Mouse (Mus musculus) intestine, embryonic 14.5 days (tissue): ENCODE data around the gene Lrrc7. TPM values are rescaled to one million over a fixed set of nuclear protein-coding genes. Genes with fewer than 3 reads are reported as not detected.

Experiments used
- ATAC-seq: fragments of 200-750 bp; cut with Nextera tagmentation; replicated peaks from 2 replicates; pipeline ENCODE4 v1.8.0; 2017; ENCODE audit warnings: low read depth, moderate number of reproducible peaks, moderate TSS enrichment, moderate library complexity; ENCODE audit not compliant: low FRiP score, low TSS enrichment
- DNase-seq: peaks from one replicate; pipeline ENCODE4 v3.0.0-alpha.2; 2018; ENCODE audit warnings: low spot score
- H3K27ac ChIP-seq: fragments of 300-500 bp; sonication (generic); 2 replicates; pipeline ENCODE4 v1.5.1; 2014; ENCODE audit warnings: low read depth, mild to moderate bottlenecking, control low read depth
- H3K27me3 ChIP-seq: fragments of 300-500 bp; sonication (generic); replicated peaks from 2 replicates; pipeline ENCODE4 v1.6.1; 2014; ENCODE audit warnings: low read length, control low read depth; ENCODE audit not compliant: control insufficient read depth, insufficient read depth
- H3K36me3 ChIP-seq: fragments of 300-500 bp; sonication (generic); 2 replicates; pipeline ENCODE4 v1.6.1; 2014; ENCODE audit warnings: low read length, control low read depth; ENCODE audit not compliant: control insufficient read depth, insufficient read depth
- H3K4me1 ChIP-seq: fragments of 300-500 bp; sonication (generic); replicated peaks from 2 replicates; pipeline ENCODE4 v1.6.1; 2014; ENCODE audit warnings: low read length, control low read depth, mixed read lengths; ENCODE audit not compliant: control insufficient read depth, insufficient read depth
- H3K4me2 ChIP-seq: fragments of 300-500 bp; sonication (generic); 2 replicates; pipeline ENCODE4 v1.6.1; 2014; ENCODE audit warnings: low read length
- H3K4me3 ChIP-seq: fragments of 300-500 bp; sonication (generic); 2 replicates; pipeline ENCODE4 v1.5.1; 2014; ENCODE audit warnings: low read depth, low read length, control low read depth, mixed read lengths
- H3K9ac ChIP-seq: fragments of 300-500 bp; sonication (generic); 2 replicates; pipeline ENCODE4 v1.6.1; 2014; ENCODE audit warnings: mild to moderate bottlenecking, low read length
- H3K9me3 ChIP-seq: fragments of 300-500 bp; sonication (generic); 2 replicates; pipeline ENCODE4 v1.6.1; 2016; ENCODE audit warnings: low read length, control low read depth; ENCODE audit not compliant: control insufficient read depth
- WGBS: fragments of 180-500 bp; shearing (Covaris S2); extraction: QIAGEN DNeasy Blood & Tissue Kit; methylation state at CpG from one replicate; pipeline ENCODE4 v1.1.7; 2014; 5-methylcytosine and 5-hydroxymethylcytosine counted together
- polyA plus RNA-seq: library from polyadenylated mRNA; unstranded; fragments of >200 nt; fragmentation: Nextera tagmentation; extraction: Ambion mirVana; gene quantifications from 2 replicates; pipeline ENCODE4 v1.2.1, GENCODE M21; 2014

Gene Lrrc7
- polyA plus RNA-seq, 1 experiment from 2014 or later, result 3.3 TPM

GRCm38 (mm10) chr3:158067916-158068315 lies 494.1 kb downstream of the Lrrc7 start:
- no peak for DNase-seq
- no peak overlapping the region for H3K4me2 ChIP-seq
- WGBS, result 54% methylated on average over 7 of the region's 7 CpGs

GRCm38 (mm10) chr3:158065256-158065655 lies 496.8 kb downstream of the Lrrc7 start:
- Histone ChIP-seq H3K9ac (no peak overlapping the region), H3K4me2 (no peak overlapping the region), H3K27me3 (no peaks in the 10 kb centered on the region), H3K9me3 (no peaks in the 10 kb centered on the region), H3K4me1 (no peaks in the 10 kb centered on the region), H3K4me3 (no peak overlapping the region), H3K27ac (no peak overlapping the region), H3K36me3 (peaks cover 32% of the 10 kb centered on the region)
- WGBS, result 92% methylated on average over 2 of the region's 2 CpGs
- no peak for ATAC-seq
- no peak for DNase-seq

More at GRCm38 (mm10) chr3:158067916-158068315, 494.1 kb downstream of the Lrrc7 start:
- H3K27me3 ChIP-seq, result no peaks in the 10 kb centered on the region
- peaks cover 27% of the 10 kb centered on the region for H3K36me3 ChIP-seq
- no peak overlapping the region for H3K4me3 ChIP-seq
- H3K4me1 ChIP-seq, result no peaks in the 10 kb centered on the region
- no peak overlapping the region for H3K27ac ChIP-seq
- H3K9me3 ChIP-seq, result no peaks in the 10 kb centered on the region
- no peak for ATAC-seq
- no peak overlapping the region for H3K9ac ChIP-seq

GRCm38 (mm10) chr3:158061811-158062523 lies 500.1 kb downstream of the Lrrc7 start:
- H3K4me3 ChIP-seq, result no peak overlapping the region
- DNase-seq (no peak), ATAC-seq (no peak)
- H3K4me2 ChIP-seq, result no peak overlapping the region
- H3K27ac ChIP-seq, result no peak overlapping the region
- H3K9me3 ChIP-seq, result no peaks in the 10 kb centered on the region
- WGBS, result 91% methylated on average over 5 of the region's 5 CpGs
- H3K9ac ChIP-seq, result no peak overlapping the region
- H3K36me3 ChIP-seq, result peaks cover 55% of the 10 kb centered on the region
- no peaks in the 10 kb centered on the region for H3K27me3 ChIP-seq
- H3K4me1 ChIP-seq, result no peaks in the 10 kb centered on the region

GRCm38 (mm10) chr3:158060621-158061291 lies 501.3 kb downstream of the Lrrc7 start:
- Histone ChIP-seq H3K36me3 (peaks cover 60% of the 10 kb centered on the region), H3K27ac (no peak overlapping the region), H3K4me3 (no peak overlapping the region), H3K9ac (no peak overlapping the region), H3K27me3 (no peaks in the 10 kb centered on the region), H3K4me1 (no peaks in the 10 kb centered on the region), H3K9me3 (no peaks in the 10 kb centered on the region), H3K4me2 (no peak overlapping the region)
- WGBS, result 86% methylated on average over 2 of the region's 2 CpGs
- DNase-seq, result no peak
- no peak for ATAC-seq

GRCm38 (mm10) chr3:158049508-158049907 lies 512.5 kb downstream of the Lrrc7 start:
- peaks cover 43% of the 10 kb centered on the region for H3K36me3 ChIP-seq
- H3K4me3 ChIP-seq, result no peak overlapping the region
- no peak overlapping the region for H3K4me2 ChIP-seq
- no peaks in the 10 kb centered on the region for H3K27me3 ChIP-seq
- no peaks in the 10 kb centered on the region for H3K9me3 ChIP-seq
- H3K9ac ChIP-seq, result no peak overlapping the region
- ATAC-seq (no peak), DNase-seq (no peak)
- no peaks in the 10 kb centered on the region for H3K4me1 ChIP-seq
- no peak overlapping the region for H3K27ac ChIP-seq
- 86% methylated on average over 2 of the region's 2 CpGs for WGBS

GRCm38 (mm10) chr3:158040755-158041154 lies 521.3 kb downstream of the Lrrc7 start:
- no peak for DNase-seq
- Histone ChIP-seq H3K4me3 (no peak overlapping the region), H3K27me3 (no peaks in the 10 kb centered on the region), H3K4me1 (0 out of 2 replicates have a peak, but pooled peaks cover 5% of the 10 kb centered on the region), H3K36me3 (no peaks in the 10 kb centered on the region), H3K4me2 (no peak overlapping the region), H3K9ac (no peak overlapping the region), H3K9me3 (no peaks in the 10 kb centered on the region), H3K27ac (no peak overlapping the region)
- WGBS, result 88% methylated on average over 2 of the region's 2 CpGs
- no peak for ATAC-seq

- WGBS, result 92% methylated on average over 3 of the region's 3 CpGs
- Histone ChIP-seq H3K4me2 (no peak overlapping the region), H3K27me3 (no peaks in the 10 kb centered on the region), H3K9ac (no peak overlapping the region), H3K4me1 (peaks cover 19% of the 10 kb centered on the region), H3K27ac (no peak overlapping the region), H3K9me3 (no peaks in the 10 kb centered on the region), H3K36me3 (no peaks in the 10 kb centered on the region), H3K4me3 (no peak overlapping the region)
- ATAC-seq, result no peak
- no peak for DNase-seq
Observed at GRCm38 (mm10) chr3:158038106-158038505, 523.9 kb downstream of the Lrrc7 start.

GRCm38 (mm10) chr3:158036329-158036988 lies 525.6 kb downstream of the Lrrc7 start, which contains the start of the genes Srsf11 and Lrrc40:
Gene Srsf11 (minus strand): TSS chr3:158036639.
Gene Lrrc40 (plus strand): TSS chr3:158036662.
- Histone ChIP-seq H3K4me2 (peak within 1 kb of the TSS; percentile 93), H3K36me3 (no peaks in the 10 kb centered on the region), H3K9me3 (no peaks in the 10 kb centered on the region), H3K27me3 (no peaks in the 10 kb centered on the region), H3K4me1 (peaks cover 25% of the 10 kb centered on the region), H3K4me3 (peak within 1 kb of the TSS; percentile 97), H3K9ac (peak within 1 kb of the TSS; percentile 95), H3K27ac (peak within 1 kb of the TSS; percentile 90)
- WGBS, result 1% methylated on average over 55 of the region's 55 CpGs
- DNase-seq (peak; percentile 98), ATAC-seq (peak; percentile 95)
